Mouse (Mus musculus): ENCODE results near the gene Gm11020.

Gene Gm11020

DNA sequence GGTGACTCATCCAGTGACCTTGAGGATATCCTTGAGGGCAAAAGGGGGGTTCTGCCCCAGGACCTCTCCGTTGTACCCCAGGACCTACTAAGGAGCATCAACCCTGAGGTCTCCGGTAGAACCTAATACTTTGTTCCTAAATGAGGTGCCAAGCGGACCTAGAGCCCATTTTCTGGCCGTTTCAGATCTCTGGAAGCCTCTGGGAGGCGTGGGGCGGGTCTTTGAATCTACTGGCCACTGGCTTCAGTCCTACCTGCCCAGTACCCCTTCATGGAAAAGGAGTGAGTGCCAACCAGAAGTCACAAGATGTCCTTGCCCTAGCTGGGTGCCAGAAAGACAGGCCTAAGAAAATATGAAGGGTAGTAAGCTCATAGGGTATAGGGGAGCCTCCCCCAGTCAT lies 20.3 kb downstream of the Gm11020 start:
- DNase-seq (ENCODE audit: low read depth, low spot score): no peak

DNA sequence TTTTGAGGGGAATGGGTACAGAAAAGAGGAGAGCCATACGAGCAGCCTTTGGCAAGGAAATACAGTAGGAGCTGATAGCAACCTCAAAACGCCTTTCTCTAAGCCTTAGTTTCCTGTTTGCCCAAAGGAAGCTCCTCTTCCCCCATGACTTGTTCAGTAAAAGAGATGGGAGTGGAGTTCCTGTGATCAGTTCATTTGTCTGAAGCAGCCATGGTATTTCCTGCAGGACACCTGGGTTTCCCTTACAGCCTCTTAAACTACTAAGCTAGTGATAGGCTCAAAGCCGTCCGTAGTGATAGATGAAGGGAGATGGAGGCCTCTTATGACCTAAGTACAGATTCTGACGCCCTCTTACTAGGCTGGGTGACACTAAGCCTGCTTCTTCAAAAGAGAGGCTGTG lies 21.1 kb downstream of the Gm11020 start:
- DNase-seq (ENCODE audit: low read depth, low spot score): no peak

DNA sequence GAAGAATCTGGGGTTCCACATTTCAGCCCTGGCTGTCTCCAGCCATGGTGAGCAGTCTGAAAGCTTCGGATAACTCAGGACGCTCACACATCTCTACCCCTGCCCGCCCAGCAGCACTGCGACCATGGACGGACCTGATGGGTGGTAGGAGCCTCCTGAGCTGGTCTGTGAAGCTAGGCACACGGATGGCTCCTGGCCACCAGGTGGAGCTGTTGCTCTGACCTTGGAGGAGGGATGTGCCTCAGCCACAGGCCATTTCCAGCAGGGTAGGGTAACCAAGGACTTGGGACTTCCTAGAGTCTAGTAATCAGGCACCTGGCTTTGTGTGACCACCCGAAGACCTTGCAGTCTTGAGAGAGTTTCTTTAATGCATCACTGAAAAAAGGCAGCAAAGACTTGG lies 22.6 kb downstream of the Gm11020 start:
- DNase-seq (ENCODE audit: low read depth, low spot score): peak; percentile 80

DNA sequence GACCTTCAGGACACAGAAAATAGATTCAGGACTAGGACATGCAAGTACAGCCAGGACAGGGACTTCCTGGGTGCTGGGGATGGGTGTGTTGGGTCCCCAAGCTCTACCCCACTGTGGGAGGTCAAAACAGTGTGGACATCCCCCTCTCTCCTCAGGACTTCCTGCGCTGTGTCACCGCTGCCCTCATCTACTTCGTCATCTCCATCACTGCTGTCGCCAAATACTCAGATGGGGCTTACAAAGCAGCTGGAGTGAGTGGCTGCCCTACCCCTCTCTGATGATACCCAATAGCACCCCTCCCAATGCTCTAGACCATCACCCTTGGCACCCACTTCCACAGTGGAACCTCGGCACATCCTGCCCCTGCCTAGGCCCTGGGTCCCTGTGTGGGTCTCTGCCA lies 23.3 kb downstream of the Gm11020 start:
- DNase-seq (ENCODE audit: low read depth, low spot score): no peak

DNA sequence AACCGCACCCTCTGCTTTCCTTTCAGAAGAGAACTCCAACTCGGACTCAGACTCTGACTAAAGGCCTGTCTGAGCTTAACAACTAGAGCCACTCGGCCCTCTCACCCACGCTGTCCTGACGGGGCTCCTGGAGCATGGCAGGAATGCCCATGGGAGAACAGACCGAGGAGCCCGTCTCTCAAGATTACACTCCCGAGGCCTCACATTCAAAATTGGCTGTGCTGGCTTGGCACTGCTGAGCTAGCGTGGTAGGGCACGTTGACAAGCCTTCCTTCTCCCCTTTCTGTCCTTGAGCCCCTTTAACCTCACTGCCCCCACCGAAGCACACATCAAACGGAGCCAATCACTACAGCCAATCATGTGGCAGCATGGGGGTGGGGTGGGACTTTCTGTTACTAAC lies 25.3 kb downstream of the Gm11020 start:
- DNase-seq (ENCODE audit: low read depth, low spot score): no peak

DNA sequence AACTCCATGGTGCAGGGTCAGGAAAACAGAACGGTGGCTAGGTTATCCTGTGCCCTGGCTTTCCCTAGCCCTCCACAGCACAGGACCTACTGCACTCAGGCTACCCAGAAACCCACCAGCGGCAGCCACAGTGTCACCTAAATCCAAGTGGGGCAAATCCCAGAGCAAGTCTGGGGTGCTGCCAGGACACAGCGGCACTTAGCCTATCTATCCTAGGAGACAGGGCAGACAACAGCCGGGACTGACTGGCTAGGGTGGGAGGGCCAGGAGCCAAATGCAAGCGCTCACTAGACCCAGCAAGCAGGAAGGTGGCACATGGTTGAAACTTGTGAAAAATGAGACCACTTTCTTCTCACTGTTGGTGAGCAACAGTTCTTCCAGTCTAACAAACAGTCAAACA lies 27.6 kb downstream of the Gm11020 start:
- no peak for DNase-seq (ENCODE audit: low read depth, low spot score)

DNA sequence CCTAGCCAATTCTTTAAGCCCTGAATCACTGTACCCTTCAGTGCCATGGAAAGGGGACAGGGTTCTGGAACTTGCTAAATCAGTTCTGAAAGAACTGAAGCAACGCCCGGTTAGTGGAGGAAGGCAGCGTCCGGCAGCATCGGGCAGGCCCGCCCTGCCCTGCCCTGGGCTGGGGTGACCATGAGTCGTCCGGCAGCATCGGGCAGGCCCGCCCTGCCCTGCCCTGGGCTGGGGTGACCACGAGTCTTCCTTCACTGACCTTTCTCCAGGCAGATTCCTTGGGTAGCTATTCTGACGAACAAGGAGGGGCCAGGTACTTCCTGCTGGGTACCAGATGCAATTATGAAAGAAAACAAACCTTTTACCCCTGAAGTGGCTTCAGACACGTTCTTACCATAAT lies 28.7 kb downstream of the Gm11020 start:
- no peak for DNase-seq (ENCODE audit: low read depth, low spot score)

DNA sequence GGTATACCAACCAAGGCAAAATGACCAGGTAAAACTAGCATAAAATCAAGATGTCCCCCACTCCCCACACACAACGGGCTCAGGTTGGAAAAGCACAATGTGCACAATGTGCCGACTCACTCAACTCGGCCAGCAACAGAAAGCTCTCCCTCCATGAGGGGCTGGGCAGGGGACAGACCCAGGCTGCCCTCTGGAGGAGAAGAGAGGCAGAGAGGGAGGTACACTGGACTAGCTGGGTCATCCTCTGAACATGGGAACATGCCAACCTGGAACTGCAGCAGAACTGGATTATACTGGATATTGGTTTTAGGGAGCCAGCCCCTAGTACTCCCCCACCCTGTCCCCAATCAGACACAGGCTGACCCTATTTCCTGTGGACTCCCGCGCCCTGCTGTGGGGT lies 31.8 kb downstream of the Gm11020 start:
- DNase-seq (ENCODE audit: low read depth, low spot score): no peak

DNA sequence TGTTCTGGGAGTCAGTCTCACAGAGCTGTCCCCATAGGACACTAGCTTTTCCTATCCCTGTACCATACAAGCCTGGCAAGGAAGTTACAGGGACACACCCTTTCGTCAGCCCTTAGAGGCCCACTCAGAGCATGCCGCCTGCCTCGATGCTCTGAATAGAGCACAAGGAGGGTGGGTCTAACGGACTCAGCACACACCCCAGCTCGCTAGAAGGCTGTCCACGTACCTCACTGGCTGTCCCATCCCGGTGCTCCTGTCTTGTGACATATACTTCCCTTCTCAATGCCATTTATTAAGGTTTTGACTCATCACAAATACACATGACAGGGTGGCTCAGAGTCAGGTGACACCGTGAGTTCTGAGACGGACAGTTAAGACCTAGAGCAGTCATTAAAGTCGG lies 33.1 kb downstream of the Gm11020 start:
- no peak for DNase-seq (ENCODE audit: low read depth, low spot score)

DNA sequence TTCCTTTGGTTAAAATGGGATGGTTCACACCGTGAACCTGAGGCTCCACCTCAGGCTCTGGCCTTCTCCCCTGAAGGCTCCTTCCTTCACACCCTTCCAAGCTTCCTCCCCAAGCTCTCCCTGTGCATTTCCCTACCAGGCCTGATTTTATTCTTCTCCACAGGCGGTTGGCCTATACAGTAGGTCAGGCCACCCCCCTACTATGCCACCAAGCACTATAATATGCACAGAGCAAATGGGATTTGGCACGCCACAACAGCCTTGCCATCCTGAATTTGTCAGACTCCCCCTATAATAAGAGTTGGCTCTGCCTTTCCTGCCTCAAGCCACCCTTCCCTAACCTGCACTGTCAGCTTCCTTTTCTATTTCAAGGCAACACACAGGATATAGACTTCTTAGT lies 37.3 kb downstream of the Gm11020 start:
- DNase-seq (ENCODE audit: low read depth, low spot score): no peak

DNA sequence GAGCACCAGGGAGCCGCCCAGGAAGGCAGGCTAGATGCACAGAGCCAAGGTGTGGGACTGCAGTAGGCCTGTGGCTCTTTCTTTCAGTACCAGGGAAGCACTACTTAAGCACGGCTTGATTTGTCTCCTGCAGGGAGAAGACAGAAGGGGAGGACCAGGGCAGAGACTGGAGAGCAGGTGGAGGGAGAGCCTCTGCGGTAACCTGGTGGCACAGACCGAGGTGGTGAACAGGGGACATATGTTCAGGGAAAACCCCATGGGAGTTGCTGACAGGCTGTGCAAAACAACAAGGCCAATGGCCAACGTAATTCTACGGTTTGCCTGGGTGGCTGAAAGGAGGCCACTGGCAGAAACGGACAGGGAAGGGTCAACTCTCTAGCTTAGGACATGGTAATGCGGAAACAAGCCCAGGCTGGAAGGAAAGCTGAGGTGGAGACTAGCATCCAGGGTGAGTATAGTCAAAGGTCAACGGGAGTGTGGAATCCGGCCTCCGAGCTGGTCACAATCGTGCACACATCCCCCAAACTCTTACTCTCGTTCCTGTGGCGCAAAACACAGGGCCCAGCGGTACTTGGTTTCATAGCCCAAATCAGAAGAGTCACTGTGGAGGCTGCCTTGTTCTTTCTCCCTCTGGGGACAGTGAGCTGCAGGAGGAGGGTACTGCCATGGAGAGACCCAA lies 38.5 kb downstream of the Gm11020 start:
- no peak for DNase-seq (ENCODE audit: low read depth, low spot score)

DNA sequence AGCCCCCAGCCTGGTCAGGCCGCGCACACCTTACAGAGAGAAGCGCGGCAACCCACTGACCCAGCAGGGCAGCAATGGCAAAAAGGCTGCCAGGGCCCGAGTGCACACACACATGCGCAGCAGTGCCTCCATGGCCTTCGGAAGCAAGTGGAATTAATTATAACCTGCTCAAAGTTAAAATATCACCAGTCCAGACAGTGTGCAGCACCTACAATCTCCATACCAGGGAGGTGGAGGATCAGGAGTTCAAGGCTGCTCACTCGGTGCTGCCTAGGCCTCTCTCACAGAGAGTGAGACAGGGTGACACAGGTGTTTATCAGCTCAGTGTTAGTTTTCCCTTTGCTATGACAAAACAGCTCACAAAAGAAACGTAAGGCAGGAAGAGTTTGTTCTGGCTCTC lies 44.3 kb downstream of the Gm11020 start:
- no peak for DNase-seq (ENCODE audit: low read depth, low spot score)

DNA sequence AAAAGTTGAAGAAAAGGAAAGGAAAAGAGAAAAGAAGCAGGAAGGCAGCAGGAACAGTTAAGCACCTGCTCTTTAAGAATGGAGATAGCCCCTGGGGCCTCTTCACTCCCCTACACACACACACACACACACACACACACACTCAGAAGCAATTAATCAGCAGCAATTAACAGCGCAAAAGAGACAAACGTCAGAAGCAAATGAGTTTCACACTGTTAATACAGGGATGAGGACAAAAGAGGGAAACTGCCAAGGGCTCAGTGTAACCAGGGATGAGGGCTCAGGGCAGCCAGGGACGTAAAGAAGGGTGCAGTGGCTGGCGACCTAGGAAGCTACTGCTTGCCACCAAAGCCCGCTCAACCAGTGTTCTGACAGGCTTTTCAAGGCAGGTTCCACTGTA lies 46.0 kb downstream of the Gm11020 start:
- DNase-seq (ENCODE audit: low read depth, low spot score): no peak

DNA sequence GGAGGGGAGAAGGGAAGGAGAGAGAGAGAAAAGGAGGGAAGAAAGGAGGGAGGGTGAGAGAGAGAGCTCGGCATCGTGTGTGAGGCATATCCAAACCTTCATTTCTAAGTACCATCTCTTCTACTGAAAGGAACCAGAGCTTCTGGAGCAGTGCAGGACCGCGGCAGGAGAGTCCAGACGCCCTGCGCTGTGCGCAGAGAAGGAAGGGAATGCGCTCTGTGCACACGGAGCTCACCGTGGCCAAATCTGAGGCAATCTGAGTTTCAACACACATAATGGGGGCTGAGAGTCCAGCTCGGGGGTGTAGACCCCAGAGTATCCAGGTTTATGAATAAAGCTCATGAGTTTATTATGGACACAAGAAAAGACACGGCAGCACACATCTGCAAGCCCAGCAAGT lies 48.2 kb downstream of the Gm11020 start:
- no peak for DNase-seq (ENCODE audit: low read depth, low spot score)

DNA sequence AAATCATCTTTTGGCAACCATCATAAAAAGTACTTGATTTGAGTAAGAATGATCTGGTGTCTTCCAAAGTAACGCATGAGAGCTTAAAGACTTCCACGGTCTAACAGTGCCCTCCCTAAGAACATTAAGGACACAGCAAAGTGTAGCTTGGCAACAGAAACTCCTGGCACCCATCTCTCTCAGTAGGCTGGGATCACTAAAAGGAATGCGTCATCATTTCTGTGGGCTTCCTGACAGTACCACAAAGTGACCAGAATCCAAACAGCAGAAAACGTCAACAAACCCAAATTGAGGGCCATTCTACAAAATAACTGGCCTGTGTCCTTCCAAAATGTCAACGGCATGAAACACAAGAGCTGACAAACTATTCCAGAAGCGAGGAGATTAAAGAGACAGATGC lies 48.7 kb downstream of the Gm11020 start:
- no peak for DNase-seq (ENCODE audit: low read depth, low spot score)

DNA sequence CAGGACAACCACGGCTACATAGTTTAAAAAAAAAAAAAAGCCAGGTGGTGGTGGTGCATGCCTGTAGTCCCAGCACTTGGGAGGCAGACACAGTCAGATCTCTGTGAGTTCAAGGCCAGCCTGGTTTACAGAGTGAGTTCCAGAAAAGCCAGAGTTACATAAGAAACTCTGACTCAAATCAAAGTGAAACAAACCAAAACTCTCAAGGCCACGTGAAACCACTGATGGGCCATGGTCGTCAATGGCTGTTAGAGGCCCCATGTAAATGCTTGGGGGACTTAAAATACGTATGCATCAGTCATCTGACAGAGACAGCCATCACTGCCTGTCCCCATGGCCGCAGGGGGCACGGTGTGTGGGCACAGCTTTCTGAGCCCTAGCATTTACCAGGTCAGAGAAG lies 49.8 kb downstream of the Gm11020 start:
- no peak for DNase-seq (ENCODE audit: low read depth, low spot score)

Measured in CD4-positive helper T cell, adult 2 months (primary cell).